Mouse (Mus musculus) stomach, embryonic 14.5 days (tissue): ENCODE results near the gene Nxf1. TPM values are rescaled to one million over a fixed set of nuclear protein-coding genes. Genes with fewer than 3 reads are reported as not detected.
"Not testable (repeated sequence)": the region's sequence is repeated elsewhere in the genome, so short reads cannot be mapped to it uniquely, and the experiment has no call there.

ENCODE experiments used
- ATAC-seq: fragments of 200-750 bp; cut with Nextera tagmentation; 2 replicates; pipeline ENCODE4 v1.8.0; 2017; ENCODE audit warnings: low read depth, moderate TSS enrichment; ENCODE audit not compliant: insufficient number of reproducible peaks, insufficient read depth, low FRiP score
- H3K27ac ChIP-seq: fragments of 300-500 bp; sonication (generic); 2 replicates; pipeline ENCODE4 v1.5.1; 2014; ENCODE audit warnings: mild to moderate bottlenecking, low read length, moderate library complexity, mixed read lengths
- H3K27me3 ChIP-seq: fragments of 300-500 bp; sonication (generic); 2 replicates; pipeline ENCODE4 v1.6.1; 2014; ENCODE audit warnings: low read length, control low read depth, mixed read lengths; ENCODE audit not compliant: control insufficient read depth, insufficient read depth
- H3K36me3 ChIP-seq: fragments of 300-500 bp; sonication (generic); 2 replicates; pipeline ENCODE4 v1.6.1; 2014; ENCODE audit warnings: mild to moderate bottlenecking, control low read depth, low read length, moderate library complexity, mixed read lengths; ENCODE audit not compliant: control insufficient read depth, insufficient read depth
- H3K4me1 ChIP-seq: fragments of 300-500 bp; sonication (generic); 2 replicates; pipeline ENCODE4 v1.6.1; 2014; ENCODE audit warnings: low read length, control low read depth, mixed read lengths; ENCODE audit not compliant: control insufficient read depth, insufficient read depth
- H3K4me2 ChIP-seq: fragments of 300-500 bp; sonication (generic); replicated peaks from 2 replicates; pipeline ENCODE4 v1.6.1; 2014; ENCODE audit warnings: low read depth, low read length, control low read depth
- H3K4me3 ChIP-seq: fragments of 300-500 bp; sonication (generic); 2 replicates; pipeline ENCODE4 v1.5.1; 2014; ENCODE audit warnings: low read depth, low read length, control low read depth
- H3K9ac ChIP-seq: fragments of 300-500 bp; sonication (generic); replicated peaks from 2 replicates; pipeline ENCODE4 v1.6.1; 2014; ENCODE audit warnings: low read depth, mild to moderate bottlenecking, control low read depth, low read length, moderate library complexity, mixed read lengths
- H3K9me3 ChIP-seq: fragments of 300-500 bp; sonication (generic); 2 replicates; pipeline ENCODE4 v1.6.1; 2016; ENCODE audit warnings: low read depth, low read length, control low read depth; ENCODE audit not compliant: control insufficient read depth
- WGBS: fragments of 180-500 bp; shearing (Covaris S2); extraction: QIAGEN DNeasy Blood & Tissue Kit; methylation state at CpG from one replicate; pipeline ENCODE4 v1.1.7; 2014; 5-methylcytosine and 5-hydroxymethylcytosine counted together
- polyA plus RNA-seq: library from polyadenylated mRNA; unstranded; fragments of >200 nt; fragmentation: Nextera tagmentation; extraction: Ambion mirVana; gene quantifications from 2 replicates; pipeline ENCODE4 v1.2.1, GENCODE M21; 2014

The Nxf1 gene
- polyA plus RNA-seq, 1 experiment from 2014 or later, result 168 TPM

DNA sequence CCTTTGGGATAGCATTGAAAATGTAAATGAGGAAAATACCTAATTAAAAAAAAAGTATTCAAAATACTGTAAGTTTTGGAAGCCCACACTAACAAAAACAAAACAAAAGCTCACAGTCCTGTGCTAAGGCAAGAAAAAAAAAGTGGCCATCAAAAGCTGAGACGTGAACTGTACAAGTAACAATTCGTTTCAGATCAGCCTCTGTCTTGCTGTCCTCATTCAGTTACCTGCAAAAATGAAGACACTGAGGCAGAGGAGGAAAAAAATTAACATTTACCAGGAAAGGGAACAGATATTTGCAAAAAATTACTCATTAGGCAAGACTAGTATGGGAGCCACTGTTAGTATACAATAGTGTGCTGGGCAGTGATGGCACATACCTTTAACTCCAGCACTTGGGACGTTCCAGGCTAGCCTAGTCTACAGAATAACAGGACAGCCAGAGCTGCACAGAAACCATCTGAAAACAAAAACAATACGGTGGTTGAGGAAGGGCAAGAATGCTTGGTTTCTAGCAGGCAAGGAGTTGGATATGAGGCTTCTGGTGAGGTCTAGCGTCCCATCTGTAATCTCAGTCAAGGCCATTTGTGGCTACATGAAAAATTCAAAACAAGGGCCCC lies 29.3 kb upstream of the Nxf1 start:
- Histone ChIP-seq H3K9me3 (no peaks in the 10 kb centered on the region), H3K9ac (no peak overlapping the region), H3K4me3 (no peak overlapping the region), H3K4me1 (peaks cover 9% of the 10 kb centered on the region; the same call in 1 of the 2 replicates), H3K36me3 (peaks cover 28% of the 10 kb centered on the region), H3K27ac (no peak overlapping the region), H3K27me3 (no peaks in the 10 kb centered on the region), H3K4me2 (no peak overlapping the region)
- 16% methylated on average over 5 of the region's 5 CpGs for WGBS
- ATAC-seq, result no peak

DNA sequence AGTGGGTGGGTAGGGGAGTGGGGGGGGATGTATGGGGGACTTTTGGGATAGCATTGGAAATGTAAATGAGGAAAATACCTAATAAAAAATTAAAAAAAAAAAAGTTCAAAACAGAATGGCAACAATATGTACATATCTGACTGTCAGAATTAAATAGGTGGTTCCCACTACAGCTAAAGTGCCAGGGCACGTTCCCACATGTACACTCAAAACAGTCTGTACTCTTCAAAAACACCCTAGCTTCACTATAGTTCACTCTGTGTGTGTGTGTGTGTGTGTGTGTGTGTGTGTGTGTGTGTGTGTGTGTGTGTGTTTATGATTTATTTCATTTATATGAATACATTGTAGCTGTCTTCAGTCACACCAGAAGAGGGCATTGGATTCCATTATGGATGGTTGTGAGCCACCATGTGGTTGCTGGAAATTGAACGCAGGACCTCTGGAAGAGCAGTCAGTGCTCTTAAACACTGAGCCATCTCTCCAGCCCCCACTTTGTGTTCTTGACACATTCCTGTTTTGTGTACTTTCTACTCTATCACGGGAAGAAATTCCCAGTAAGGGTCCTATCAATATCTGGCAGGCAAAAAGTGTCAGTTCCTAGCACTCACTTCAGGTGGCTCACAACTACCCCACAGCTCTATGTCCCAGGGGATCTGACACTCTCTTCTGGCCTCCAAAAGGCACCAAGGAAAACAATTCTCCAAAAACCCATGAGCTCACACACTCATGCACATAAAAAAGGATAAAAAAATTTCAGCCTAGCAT lies 28.4 kb upstream of the Nxf1 start:
- H3K36me3 ChIP-seq, result peaks cover 28% of the 10 kb centered on the region
- H3K4me2 ChIP-seq, H3K9me3 ChIP-seq, ATAC-seq, H3K9ac ChIP-seq, H3K4me1 ChIP-seq, H3K4me3 ChIP-seq, H3K27me3 ChIP-seq, H3K27ac ChIP-seq: not testable (repeated sequence)
- 43% methylated on average over 3 of the region's 3 CpGs for WGBS

DNA sequence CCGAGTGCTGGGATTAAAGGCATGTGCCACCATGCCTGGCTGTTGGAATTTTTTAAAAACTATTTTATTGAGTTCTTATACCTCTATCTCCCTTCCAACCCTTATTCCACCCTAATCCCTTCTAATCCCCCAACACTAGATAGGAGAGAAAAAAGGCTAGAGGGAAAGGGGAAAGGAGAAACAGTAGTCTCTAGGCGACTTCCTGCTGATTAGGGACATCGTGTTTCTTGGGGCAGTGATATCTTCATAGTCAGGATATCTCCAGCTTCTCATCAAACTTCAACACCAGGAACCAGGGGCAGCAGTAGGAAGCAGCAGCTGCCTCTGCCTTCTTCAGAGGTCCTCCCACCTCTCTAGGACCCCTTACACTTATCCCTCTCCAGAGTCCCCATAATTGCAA lies 22.5 kb upstream of the Nxf1 start:
- Histone ChIP-seq H3K4me2 (no peak overlapping the region), H3K4me1 (0 out of 2 replicates have a peak, but pooled peaks cover 2% of the 10 kb centered on the region), H3K9me3 (no peaks in the 10 kb centered on the region; the same call in 1 of the 2 replicates), H3K27ac (no peak overlapping the region), H3K9ac (no peak overlapping the region), H3K4me3 (no peak overlapping the region), H3K27me3 (no peaks in the 10 kb centered on the region), H3K36me3 (peaks cover 17% of the 10 kb centered on the region)
- 75% methylated on average over 3 of the region's 3 CpGs for WGBS
- ATAC-seq, result no peak

DNA sequence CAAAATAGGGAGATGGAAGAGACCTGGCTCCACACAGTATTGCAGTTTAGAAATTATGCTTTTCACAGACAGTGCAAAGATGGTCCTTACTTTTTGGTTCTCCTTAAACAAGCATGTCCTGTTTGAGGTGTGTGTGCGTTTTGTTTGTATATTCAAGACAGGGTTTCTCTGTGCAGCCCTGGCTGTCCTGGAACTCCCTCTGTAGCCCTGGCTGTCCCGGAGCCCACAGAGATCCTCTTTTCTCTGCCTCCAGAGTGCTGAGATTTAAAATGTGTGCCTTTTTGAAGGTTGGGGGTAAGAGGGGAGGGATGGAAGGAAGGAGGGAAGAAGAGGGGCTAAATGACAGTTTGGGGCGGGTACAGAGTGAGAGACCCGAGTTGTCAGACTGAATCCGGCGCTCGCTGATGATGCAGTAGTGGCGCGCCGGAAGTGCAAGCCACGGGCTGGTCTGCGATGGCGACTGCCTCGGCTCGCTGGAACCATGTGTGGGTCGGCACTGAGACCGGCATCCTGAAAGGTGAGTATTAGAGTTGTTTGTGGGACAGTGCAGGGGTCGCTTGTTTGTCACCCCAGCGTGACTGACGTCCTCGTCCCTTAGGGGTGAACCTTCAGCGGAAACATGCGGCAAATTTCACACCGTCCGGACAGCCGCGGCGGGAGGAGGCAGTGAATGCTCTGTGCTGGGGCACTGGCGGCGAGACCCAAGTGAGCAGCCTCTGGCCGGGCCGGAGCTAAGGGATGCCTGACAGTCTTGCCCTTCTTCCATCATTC lies 21.3 kb upstream of the Nxf1 start, which contains the start of gene Wdr74:
Wdr74 (plus strand) TSS at position 439 of the 771 bp plus-strand sequence.
- Histone ChIP-seq H3K9ac (peak within 1 kb of the TSS; percentile 80), H3K9me3 (no peaks in the 10 kb centered on the region; the same call in 1 of the 2 replicates), H3K27me3 (no peaks in the 10 kb centered on the region), H3K4me2 (peak within 1 kb of the TSS; percentile 87), H3K27ac (peak within 1 kb of the TSS; percentile 52; the same call in 1 of the 2 replicates), H3K4me1 (peaks cover 6% of the 10 kb centered on the region), H3K4me3 (peak within 1 kb of the TSS; percentile 88), H3K36me3 (peaks cover 24% of the 10 kb centered on the region)
- ATAC-seq, result peak; percentile 91
- under 1% methylated on average over 32 of the region's 32 CpGs for WGBS

DNA sequence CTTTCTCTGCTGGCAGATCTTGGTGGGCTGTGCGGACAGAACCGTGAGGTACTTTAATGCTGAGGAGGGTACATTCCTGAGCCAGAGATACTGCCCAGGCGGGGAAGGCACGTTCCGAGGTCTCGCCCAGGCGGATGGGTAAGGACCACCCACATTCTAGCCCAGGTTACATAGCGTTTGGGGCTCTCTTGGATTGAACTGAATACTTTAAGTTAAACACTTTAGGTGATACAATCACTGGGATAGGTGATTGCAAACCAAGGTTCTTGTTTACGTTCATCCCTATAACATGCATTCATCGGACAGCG lies 20.8 kb upstream of the Nxf1 start:
- peaks cover 10% of the 10 kb centered on the region for H3K4me1 ChIP-seq
- peak overlapping the region; percentile 88 for H3K4me3 ChIP-seq
- 3% methylated on average over 11 of the region's 11 CpGs for WGBS
- H3K27ac ChIP-seq, result peak overlapping the region; percentile 52; the same call in 1 of the 2 replicates
- peak overlapping the region; percentile 87 for H3K4me2 ChIP-seq
- peaks cover 26% of the 10 kb centered on the region for H3K36me3 ChIP-seq
- ATAC-seq, result no peak; the same call in 1 of the 2 replicates
- peak overlapping the region; percentile 80 for H3K9ac ChIP-seq
- H3K27me3 ChIP-seq, result no peaks in the 10 kb centered on the region
- H3K9me3 ChIP-seq, result no peaks in the 10 kb centered on the region; the same call in 1 of the 2 replicates

DNA sequence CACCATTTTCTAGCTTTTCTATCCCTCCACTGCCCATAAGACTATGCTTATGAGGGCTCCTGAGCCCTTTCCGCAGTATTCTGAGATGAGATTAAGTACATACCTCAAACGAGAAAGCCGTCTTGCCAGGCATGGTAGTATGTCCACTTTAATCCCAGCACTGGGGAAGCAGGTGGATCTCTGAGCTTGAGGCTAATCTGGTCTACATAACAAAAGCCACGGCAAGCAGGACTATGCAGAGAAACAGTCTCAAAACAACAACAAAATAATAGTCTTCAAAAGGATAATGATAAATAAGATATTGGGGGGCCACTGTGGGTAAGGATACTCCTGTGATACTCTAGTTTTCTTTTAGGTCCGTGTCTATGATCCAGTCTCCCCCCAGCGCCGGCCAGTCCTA lies 18.0 kb upstream of the Nxf1 start:
- Histone ChIP-seq H3K4me3 (no peak overlapping the region), H3K4me2 (no peak overlapping the region), H3K27me3 (no peaks in the 10 kb centered on the region), H3K4me1 (peaks cover 17% of the 10 kb centered on the region), H3K9me3 (no peaks in the 10 kb centered on the region), H3K36me3 (peaks cover 30% of the 10 kb centered on the region), H3K27ac (no peak overlapping the region), H3K9ac (no peak overlapping the region)
- WGBS, result 92% methylated on average over 7 of the region's 7 CpGs
- no peak for ATAC-seq

DNA sequence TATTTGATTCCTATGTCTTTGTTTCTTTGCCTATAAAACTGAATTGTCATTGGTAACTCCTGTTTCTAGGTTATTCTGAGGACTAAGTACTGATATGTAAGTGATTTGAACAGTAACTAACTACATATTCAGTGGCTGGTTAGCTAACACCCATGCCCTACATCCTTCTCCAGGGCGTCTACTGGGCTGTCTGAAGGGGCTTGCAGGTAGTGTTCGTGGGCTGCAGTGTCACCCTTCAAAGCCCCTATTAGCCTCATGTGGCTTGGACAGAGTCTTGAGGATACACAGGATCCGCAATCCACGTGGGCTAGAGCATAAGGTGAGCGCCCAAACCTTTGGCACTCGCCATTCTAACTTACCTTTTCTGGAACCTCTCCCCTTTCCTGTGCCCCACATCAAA lies 17.2 kb upstream of the Nxf1 start:
- Histone ChIP-seq H3K4me1 (peaks cover 17% of the 10 kb centered on the region), H3K27me3 (no peaks in the 10 kb centered on the region), H3K9ac (no peak overlapping the region), H3K27ac (no peak overlapping the region), H3K9me3 (no peaks in the 10 kb centered on the region), H3K4me3 (no peak overlapping the region), H3K36me3 (peaks cover 33% of the 10 kb centered on the region), H3K4me2 (no peak overlapping the region)
- 96% methylated on average over 6 of the region's 6 CpGs for WGBS
- no peak for ATAC-seq

DNA sequence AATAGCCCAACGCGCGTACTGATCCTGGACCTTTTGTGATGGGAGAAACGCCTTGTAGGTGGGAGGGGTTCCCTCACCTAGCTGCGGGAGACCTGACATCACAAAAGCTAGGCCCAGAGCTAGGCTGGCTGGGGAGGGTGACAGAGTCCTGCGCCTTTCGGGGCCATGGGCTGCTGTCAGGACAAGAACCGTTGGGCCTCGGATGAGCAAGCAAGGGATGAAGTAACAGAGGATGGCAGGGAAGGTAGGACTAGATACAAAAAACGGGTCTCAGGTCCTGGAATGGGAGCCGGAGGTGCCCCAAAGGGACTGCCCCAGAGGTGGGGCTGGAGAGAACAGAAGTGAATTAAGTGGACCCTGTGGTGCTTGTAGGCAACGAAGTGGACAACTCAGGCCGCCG lies 16.3 kb upstream of the Nxf1 start, which contains the start of gene 1700092M07Rik:
1700092M07Rik (plus strand) TSS at position 116 of the 400 bp plus-strand sequence.
- ATAC-seq, result no peak
- peak within 1 kb of the TSS; percentile 97 for H3K4me3 ChIP-seq
- peaks cover 17% of the 10 kb centered on the region for H3K4me1 ChIP-seq
- H3K27ac ChIP-seq, result peak within 1 kb of the TSS; percentile 96
- no peaks in the 10 kb centered on the region for H3K9me3 ChIP-seq
- peak within 1 kb of the TSS; percentile 40 for H3K4me2 ChIP-seq
- peaks cover 42% of the 10 kb centered on the region for H3K36me3 ChIP-seq
- WGBS, result 61% methylated on average over 14 of the region's 14 CpGs
- peak within 1 kb of the TSS; percentile 95 for H3K9ac ChIP-seq
- no peaks in the 10 kb centered on the region for H3K27me3 ChIP-seq
